Mouse (Mus musculus): ENCODE data around the gene Ntrk2.

- TF ChIP-seq POLR2A (IDR thresholded peaks at IDR 0.05; ENCODE audit: borderline replicate concordance, extremely low read depth, insufficient read depth, insufficient read length, poor library complexity, severe bottlenecking) = no peak
- no peak for TF ChIP-seq CTCF (IDR thresholded peaks at IDR 0.05; ENCODE audit: borderline replicate concordance, extremely low read depth, insufficient read depth, insufficient read length)
These were observed 28.4 kb downstream of the Ntrk2 start for GRCm38 (mm10) chr13:58834726-58835125.
